Mouse (Mus musculus): ENCODE data around the gene Zfp46.

Gene Zfp46

DNA sequence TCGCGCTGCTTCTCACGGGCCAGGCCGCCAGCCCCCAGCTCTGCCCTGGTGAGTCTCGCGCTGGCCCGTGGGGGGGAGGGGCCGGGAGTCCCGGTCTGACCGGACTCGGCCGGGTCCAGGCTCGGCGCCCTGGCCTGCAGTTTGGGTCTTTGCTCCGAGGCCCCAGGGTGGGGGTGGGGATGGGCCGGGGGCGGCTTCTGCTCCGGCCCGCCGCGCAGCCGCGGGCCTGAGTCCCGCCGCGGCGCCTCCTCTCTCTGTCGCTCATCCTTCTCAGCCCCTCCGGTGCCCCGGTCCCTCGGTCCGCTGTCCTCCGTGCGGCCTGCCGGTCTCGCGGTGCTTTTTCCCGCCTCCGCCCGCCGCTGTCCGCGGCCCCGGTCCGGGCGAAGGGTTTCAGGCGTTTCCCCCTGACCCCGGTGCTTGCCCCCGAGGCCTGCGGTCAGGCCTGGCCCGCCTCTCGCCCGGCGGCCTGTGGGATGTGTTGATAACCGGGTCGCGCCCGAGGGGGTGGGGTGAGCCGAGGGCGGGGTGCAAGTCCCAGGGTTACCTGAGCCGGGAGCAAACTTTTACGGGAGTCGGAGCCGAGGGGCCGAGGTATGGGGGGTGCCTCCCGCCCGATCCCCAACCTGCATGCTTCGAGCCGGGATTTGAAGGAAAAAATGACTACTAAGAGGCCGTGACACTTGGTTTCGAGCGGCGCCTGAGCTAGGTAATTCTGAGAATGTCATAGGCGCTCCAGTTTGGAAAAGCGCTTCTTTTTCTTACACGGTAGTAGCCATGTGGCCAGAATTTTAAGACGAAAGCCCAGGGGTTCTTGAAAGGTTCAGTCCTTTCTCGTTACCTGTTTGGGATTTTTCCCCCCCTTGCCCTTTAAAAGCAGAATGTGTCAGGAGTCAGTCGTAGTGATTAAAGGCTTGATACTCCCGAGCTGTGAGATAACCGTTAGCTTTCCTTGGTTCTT is 26.8 kb downstream of the Zfp46 start:
- peak; percentile 24; the same call in 1 of the 2 replicates for ATAC-seq (ENCODE audit: low TSS enrichment)

DNA sequence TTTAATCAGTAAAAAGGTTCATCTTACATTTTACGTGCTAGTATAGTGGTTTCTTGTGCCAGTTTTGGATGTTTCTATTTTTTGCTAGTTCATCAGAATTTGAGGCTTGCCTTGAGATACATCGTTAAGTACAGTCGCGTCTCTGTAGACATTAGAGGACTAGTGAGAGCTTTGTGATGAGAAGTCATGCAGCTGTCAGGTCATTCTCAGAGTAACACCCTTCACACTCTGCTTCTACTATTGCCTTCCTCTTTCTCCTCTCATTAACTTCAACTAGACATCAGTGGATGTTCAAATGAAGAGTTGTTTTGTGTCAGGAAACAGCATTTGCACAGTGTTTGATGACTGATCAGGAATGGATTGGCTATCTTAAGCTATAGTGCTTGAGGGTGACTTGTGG is 28.1 kb downstream of the Zfp46 start:
- no peak for ATAC-seq (ENCODE audit: low TSS enrichment)

DNA sequence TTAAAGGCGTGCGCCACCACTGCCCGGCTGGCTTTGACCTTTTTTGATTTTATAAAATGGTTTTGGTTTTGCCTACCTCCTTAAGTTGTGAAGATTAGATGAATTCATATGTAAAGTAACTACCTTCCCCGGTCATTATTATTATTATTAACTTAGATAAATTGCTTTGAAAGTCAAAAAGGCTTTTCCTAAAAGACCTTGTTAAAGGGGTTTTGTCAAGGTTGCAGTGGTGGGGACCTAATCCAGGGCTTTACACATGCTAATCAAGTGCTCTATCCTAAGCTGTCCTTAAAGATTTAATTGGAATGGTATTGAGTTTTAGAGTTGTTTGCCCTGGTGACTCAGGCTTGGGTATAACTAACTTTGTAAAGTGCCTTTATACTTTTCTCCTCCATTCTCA is 33.2 kb downstream of the Zfp46 start:
- no peak for ATAC-seq (ENCODE audit: low TSS enrichment)

DNA sequence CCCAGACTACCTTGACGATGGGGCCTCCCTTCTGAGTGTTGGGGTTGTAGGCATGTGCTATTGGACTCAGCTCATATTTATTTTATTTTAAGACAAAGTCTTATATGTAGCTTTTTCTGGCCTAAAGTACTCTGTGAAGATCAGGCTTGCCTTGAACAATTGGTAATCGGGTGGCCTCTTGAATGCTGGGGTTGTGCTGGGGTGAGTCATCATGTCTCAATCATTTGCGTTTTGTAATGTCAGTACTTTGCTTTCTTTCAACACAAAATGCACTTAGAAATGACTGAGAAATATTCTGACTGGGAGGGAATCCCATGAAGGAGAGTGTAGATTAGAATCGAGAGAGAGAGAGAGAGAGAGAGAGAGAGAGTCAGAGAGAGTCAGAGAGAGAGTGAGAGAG is 35.5 kb downstream of the Zfp46 start:
- no peak for ATAC-seq (ENCODE audit: low TSS enrichment)

DNA sequence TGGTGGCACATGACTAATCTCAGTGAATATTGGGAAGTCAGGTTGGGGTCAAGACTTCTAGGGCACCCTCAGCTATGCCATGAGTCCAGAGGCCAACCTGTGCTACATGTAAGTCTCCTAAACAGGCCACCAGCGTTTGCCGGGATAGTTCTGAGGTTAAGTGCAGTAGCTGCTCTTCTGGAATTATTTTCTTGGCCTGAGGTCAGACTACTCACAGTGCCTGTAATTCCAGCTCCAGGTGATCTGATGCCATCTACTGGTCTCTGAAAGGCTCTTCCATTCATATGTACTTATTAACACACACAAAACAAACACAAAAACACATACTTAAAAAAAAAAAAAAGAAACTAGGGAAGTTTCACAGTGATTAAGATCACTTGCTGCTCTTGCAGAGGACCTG is 39.7 kb downstream of the Zfp46 start:
- no peak for ATAC-seq (ENCODE audit: low TSS enrichment)

DNA sequence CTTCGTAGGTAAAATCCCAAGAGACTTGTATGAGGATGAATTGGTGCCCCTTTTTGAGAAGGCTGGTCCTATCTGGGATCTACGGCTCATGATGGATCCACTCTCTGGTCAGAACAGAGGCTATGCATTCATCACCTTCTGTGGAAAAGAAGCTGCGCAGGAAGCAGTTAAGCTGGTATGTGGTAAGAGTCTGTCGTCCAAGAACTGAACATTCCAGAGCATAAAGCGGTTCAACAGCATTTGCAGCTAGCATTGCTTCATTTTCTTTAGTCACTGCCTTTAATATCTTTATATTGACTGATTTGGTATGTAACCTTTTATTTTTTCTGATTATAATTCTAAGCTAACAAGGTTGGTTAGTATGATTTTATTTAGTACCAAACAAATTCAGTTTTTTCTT is 42.8 kb downstream of the Zfp46 start:
- no peak for ATAC-seq (ENCODE audit: low TSS enrichment)

DNA sequence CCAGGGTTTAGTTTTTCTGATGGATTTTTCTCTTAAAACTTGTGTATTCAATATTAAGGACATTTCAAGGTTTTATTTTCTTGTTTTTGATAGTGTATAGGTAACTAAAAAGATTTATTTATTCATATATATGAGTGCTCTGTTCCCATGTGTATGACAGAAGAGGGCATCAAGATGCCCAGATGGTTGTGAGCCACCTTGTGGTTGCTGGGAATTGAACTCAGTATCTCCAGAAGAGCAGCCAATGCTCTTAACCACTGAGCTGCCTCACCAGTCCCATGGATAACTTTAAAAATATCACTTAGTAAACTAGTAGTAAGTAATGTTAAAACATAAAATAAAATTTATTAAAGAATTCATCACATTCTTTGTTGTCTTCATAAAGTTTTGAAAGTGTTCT is 43.6 kb downstream of the Zfp46 start:
- no peak for ATAC-seq (ENCODE audit: low TSS enrichment)

DNA sequence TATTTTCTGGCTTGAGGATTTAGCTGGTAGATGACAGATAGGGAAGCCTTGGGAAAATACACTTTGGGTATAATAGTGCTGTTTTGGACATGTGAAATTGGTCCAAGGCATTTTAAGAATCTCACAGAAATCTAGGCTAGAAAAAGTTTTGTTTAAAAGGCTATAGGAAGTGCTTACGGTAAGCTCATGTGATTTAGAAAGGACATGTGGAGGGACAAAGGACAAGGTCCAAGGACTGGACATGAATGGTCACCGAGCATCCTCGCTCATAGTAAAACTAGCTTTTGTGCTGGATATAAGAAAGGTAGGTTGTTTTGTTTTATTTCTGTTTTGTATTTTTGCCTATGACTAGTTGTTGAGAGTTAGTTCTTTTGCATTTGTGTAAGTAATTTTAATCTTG is 47.2 kb downstream of the Zfp46 start:
- no peak for ATAC-seq (ENCODE audit: low TSS enrichment)

DNA sequence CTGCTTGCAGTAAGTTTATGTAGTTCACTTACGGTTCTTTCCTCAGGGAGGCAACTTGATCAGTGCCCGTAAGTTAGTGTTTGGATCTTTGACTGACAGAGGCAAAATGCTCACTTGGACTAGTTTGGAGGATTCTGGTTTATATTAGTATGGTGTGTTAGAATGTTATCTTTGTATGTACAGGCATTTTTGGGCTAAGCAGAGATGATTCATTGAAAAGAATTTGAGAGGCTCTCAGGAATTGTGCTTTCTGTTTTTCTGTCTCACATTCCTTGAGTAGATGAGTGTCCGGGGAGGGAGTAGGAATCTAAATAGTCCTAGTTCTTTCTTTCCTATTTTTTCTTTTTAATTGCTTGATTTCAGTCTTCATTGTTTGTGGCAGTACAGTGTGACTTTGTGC is 48.7 kb downstream of the Zfp46 start:
- no peak for ATAC-seq (ENCODE audit: low TSS enrichment)

DNA sequence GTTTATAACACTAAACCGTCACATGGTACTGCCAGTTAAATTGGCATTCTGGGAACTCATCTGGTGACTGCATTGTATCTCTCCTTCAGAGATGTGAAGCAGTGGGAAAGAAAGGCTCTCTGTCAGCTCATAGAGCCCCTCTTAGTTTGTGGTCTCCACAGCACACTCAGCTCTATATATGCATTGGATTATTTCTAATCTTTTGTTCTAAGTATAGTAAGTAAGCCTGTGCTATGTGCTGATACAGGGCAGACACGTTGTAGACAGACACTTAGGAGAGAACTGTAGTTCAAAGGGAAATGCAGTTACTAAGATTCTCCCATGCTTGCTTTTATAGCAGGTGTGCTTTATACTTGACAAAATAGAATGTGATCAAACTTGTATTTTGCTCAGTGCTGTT is 50.6 kb downstream of the Zfp46 start:
- ATAC-seq (ENCODE audit: low TSS enrichment): no peak

DNA sequence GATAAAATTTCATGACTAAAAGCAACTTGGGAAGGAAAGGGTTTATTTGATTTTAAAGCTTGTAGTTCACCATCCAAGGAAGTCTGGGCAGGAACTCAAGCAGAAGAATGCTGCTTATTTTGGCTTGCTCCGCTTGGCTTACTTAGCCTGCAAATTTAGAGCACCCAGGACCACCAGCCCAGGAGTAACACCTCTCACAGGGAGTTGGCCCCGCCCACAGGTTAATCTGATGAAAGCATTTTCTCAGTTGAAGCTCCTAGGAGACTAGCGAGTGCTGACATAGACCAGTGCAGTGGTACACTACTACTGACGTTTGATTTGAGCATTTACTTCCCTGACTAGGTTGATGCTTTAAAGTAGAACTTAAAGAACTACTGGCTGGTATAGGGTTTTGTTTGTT is 52.6 kb downstream of the Zfp46 start:
- no peak for ATAC-seq (ENCODE audit: low TSS enrichment)

Data from frontal cortex, adult (tissue).